Mouse (Mus musculus) myocyte (in vitro differentiated cells): ENCODE measurements around the gene Gucd1. TPM values are rescaled to one million over a fixed set of nuclear protein-coding genes. Genes with fewer than 3 reads are reported as not detected.
"Not testable (repeated sequence)": the region's sequence is repeated elsewhere in the genome, so short reads cannot be mapped to it uniquely, and the experiment has no call there.

Source experiments
- H3K27me3 ChIP-seq: one replicate; pipeline ENCODE4 v1.6.1; 2011; ENCODE audit not compliant: control insufficient read depth, insufficient read depth, insufficient read length
- H3K36me3 ChIP-seq: one replicate; pipeline ENCODE4 v1.6.1; 2011; ENCODE audit not compliant: control insufficient read depth, insufficient read depth
- H3K4me2 ChIP-seq: one replicate; pipeline ENCODE4 v1.6.1; 2011; ENCODE audit warnings: low read depth, control low read depth
- H3K4me3 ChIP-seq: one replicate; pipeline ENCODE4 v1.5.1; 2011; ENCODE audit warnings: mild to moderate bottlenecking, control low read depth, moderate library complexity
- H3K79me2 ChIP-seq: one replicate; pipeline ENCODE4 v1.6.1; 2011; ENCODE audit not compliant: control insufficient read depth, insufficient read depth
- H3ac ChIP-seq: one replicate; pipeline ENCODE4 v1.6.1; 2011; ENCODE audit not compliant: control insufficient read depth, insufficient read length
- CEBPB ChIP-seq: IDR thresholded peaks from 2 replicates; pipeline ENCODE4 v1.6.1; 2011; ENCODE audit warnings: mild to moderate bottlenecking, moderate library complexity; ENCODE audit not compliant: poor library complexity, insufficient read depth, severe bottlenecking
- E2F4 ChIP-seq: IDR thresholded peaks from one replicate; pipeline ENCODE4 v1.6.1; 2011; ENCODE audit warnings: mild to moderate bottlenecking, control low read depth, moderate library complexity; ENCODE audit not compliant: insufficient read depth
- MAX ChIP-seq: IDR thresholded peaks from one replicate; pipeline ENCODE4 v1.6.1; 2011; ENCODE audit warnings: low read depth, mild to moderate bottlenecking, control low read depth
- MYOD1 ChIP-seq, 3 experiments: IDR thresholded peaks; one replicate each; pipeline ENCODE4 v1.6.1; 2011; ENCODE audit warnings: control low read depth in 2 of 3, low read depth in 2 of 3, mild to moderate bottlenecking in 2 of 3, moderate library complexity in 1 of 3; ENCODE audit not compliant: insufficient read length in 2 of 3, control insufficient read depth in 1 of 3
- MYOG ChIP-seq, 3 experiments: IDR thresholded peaks; one replicate each; pipeline ENCODE4 v1.6.1; 2011; ENCODE audit warnings: control low read depth in 2 of 3, low read depth in 2 of 3, mild to moderate bottlenecking in 2 of 3; ENCODE audit not compliant: insufficient read length in 2 of 3, control insufficient read depth in 1 of 3, insufficient read depth in 1 of 3
- POLR2A ChIP-seq: IDR thresholded peaks from one replicate; pipeline ENCODE4 v1.6.1; 2011; ENCODE audit warnings: low read depth, mild to moderate bottlenecking, control low read depth, moderate library complexity; ENCODE audit not compliant: insufficient read length
- POLR2AphosphoS2 ChIP-seq: IDR thresholded peaks from one replicate; pipeline ENCODE4 v1.6.1; 2011; ENCODE audit warnings: low read depth, control low read depth; ENCODE audit not compliant: insufficient read length
- REST ChIP-seq: IDR thresholded peaks from one replicate; pipeline ENCODE4 v1.6.1; 2011; ENCODE audit warnings: mild to moderate bottlenecking, control low read depth, moderate library complexity; ENCODE audit not compliant: insufficient read depth, insufficient read length
- SRF ChIP-seq: IDR thresholded peaks from one replicate; pipeline ENCODE4 v1.6.1; 2011; ENCODE audit warnings: low read depth; ENCODE audit not compliant: control insufficient read depth, insufficient read length
- TCF12 ChIP-seq: IDR thresholded peaks from one replicate; pipeline ENCODE4 v1.6.1; 2011; ENCODE audit warnings: mild to moderate bottlenecking, control low read depth; ENCODE audit not compliant: poor library complexity, insufficient read depth, severe bottlenecking
- TCF3 ChIP-seq: IDR thresholded peaks from one replicate; pipeline ENCODE4 v1.6.1; 2011; ENCODE audit warnings: low read depth, control low read depth; ENCODE audit not compliant: insufficient read length
- USF1 ChIP-seq: IDR thresholded peaks from one replicate; pipeline ENCODE4 v1.6.1; 2011; ENCODE audit warnings: low read depth, mild to moderate bottlenecking, control low read depth, moderate library complexity
- polyA plus RNA-seq: library from polyadenylated mRNA; unstranded; fragments of >200 nt; fragmentation: generic; extraction: Trizol; gene quantifications from one replicate; pipeline ENCODE4 v1.2.1, GENCODE M21; 2012; ENCODE audit warnings: missing spikeins

Gucd1 gene
- polyA plus RNA-seq, 1 experiment, result 17.5 TPM

DNA sequence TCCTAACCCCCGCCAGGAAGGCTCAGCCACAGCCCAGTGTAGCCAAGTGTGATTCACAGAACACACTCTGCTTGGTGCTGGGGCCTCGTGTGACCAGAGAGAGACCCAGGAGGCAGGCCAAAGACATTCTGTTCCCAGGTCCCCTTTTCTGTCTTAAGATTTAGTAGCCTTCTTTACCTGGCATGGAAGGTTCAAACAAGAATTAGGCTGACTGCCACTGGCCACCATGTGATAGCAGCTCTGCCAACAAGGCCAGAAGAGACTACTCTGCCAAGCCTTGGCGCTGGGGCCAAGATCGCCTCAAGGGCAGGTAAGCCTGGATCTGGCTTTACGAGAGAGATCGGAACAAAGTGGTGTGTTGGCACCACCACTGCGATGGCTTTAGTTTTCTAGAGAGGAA lies 7.3 kb downstream of the Gucd1 start:
- H3K4me3 ChIP-seq, result no peak overlapping the region
- H3K36me3 ChIP-seq, result peaks cover 4% of the 10 kb centered on the region
- H3K4me2 ChIP-seq, result no peak overlapping the region
- no peak overlapping the region for H3ac ChIP-seq
- TF ChIP-seq CEBPB (no peak), USF1 (no peak), SRF (no peak), MYOG (IDR thresholded peaks at IDR 0.05; ENCODE audit: control insufficient read depth in 1 of 3, insufficient read depth in 1 of 3, insufficient read length in 2 of 3, low read depth in 2 of 3) (no peak), MAX (no peak), POLR2AphosphoS2 (no peak), TCF12 (no peak)
- peaks cover 12% of the 10 kb centered on the region for H3K79me2 ChIP-seq
- H3K27me3 ChIP-seq, result no peaks in the 10 kb centered on the region

DNA sequence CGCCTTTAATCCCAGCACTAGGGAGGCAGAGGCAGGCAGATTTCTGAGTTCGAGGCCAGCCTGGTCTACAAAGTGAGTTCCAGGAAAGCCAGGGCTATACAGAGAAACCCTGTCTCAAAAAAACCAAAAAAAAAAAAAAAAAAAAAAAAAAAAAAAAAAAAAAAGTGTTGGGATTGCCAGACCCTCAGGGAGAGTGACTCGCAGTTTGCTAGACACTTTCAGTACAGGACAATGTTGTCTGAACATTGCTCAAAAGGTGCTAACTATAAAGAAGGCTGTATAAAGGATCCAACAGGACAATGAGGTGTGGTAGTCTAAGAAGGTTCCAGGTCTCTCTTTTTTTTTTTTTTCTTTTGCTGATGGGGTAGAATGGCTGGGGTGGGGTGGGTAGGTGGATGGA lies 11.8 kb downstream of the Gucd1 start:
- H3K4me3 ChIP-seq, H3ac ChIP-seq, H3K36me3 ChIP-seq, H3K27me3 ChIP-seq, H3K79me2 ChIP-seq, H3K4me2 ChIP-seq: not testable (repeated sequence)

DNA sequence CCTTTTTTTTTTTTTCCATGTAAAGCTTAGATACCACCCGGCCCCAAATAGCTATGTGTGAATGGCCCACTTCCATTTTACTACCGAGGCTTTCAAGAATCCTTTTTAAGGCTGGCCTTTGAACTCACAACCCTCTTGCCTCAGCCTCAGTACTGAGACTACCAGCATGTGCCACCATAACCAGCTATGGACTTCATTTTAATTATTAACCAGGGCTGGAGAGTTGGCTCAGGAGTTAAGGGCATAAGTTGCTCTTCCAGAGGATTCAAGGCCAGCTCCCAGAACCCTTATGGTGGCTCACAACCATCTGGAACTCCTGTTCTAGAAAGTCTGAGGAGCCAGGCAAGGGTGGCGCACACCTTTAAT lies 12.7 kb downstream of the Gucd1 start:
- Histone ChIP-seq H3K4me3 (no peak overlapping the region), H3K36me3 (peaks cover 9% of the 10 kb centered on the region), H3K79me2 (no peaks in the 10 kb centered on the region), H3K4me2 (peak overlapping the region; percentile 42), H3K27me3 (no peaks in the 10 kb centered on the region), H3ac (no peak overlapping the region)
- TF ChIP-seq MYOG (IDR thresholded peaks at IDR 0.05; ENCODE audit: control insufficient read depth in 1 of 3, insufficient read depth in 1 of 3, insufficient read length in 2 of 3, low read depth in 2 of 3) (no peak), CEBPB (no peak), TCF12 (no peak), REST (no peak), USF1 (no peak), MYOD1 (IDR thresholded peaks at IDR 0.05; ENCODE audit: control insufficient read depth in 1 of 3, insufficient read length in 2 of 3, low read depth in 2 of 3) (no peak), E2F4 (no peak), POLR2AphosphoS2 (no peak), SRF (no peak), MAX (no peak), TCF3 (no peak), POLR2A (no peak)

DNA sequence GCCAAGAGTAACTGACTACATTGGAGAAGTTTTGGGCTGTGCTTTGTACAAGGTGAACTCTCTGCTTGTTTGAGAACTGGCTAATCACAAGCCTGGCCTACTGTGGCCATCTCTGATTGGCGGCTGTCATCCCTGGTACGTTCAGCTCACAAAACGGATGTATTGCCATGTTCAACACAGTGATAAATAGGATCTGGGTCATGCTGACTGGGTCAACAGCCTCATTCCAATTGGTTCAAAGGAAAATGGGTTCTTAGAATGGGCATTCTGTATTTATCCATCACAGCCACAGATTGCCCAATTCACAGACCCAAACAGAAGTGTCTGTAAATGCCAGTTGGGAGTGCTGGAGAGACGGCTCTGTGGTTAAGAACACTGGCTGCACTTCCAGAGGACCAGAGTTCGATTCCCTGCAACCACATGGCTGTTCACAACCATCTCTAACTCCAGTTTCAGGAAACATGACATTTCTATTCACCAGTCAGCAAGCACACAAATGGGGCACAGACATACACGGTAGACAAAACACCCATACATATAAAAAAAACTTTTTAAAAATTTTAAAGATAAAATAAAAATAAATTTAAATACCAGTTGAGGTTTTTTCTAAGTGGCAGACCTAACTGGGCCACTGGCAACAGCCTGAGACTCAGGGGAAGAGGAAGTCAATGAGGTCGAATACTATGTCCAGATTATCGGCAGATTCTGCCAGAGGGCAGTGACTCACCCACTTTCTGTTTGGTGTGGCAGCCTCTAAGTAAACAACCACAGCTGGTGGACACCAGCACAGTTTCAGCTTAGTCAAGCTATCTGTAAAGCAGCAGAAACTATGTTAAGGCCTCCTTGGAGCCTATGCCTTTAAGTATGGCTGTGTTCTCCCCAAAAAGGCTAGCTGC lies 13.3 kb downstream of the Gucd1 start:
- Histone ChIP-seq H3K27me3 (no peaks in the 10 kb centered on the region), H3ac (no peak overlapping the region), H3K36me3 (peaks cover 6% of the 10 kb centered on the region), H3K79me2 (no peaks in the 10 kb centered on the region), H3K4me2 (peak overlapping the region; percentile 42), H3K4me3 (no peak overlapping the region)
- peak in 1 of 3 experiments; percentile 18 for TF ChIP-seq MYOG (IDR thresholded peaks at IDR 0.05; ENCODE audit: control insufficient read depth in 1 of 3, insufficient read depth in 1 of 3, insufficient read length in 2 of 3, low read depth in 2 of 3)
- TF ChIP-seq REST, result no peak
- TF ChIP-seq SRF, result no peak
- no peak for TF ChIP-seq MAX
- peak in 1 of 3 experiments; percentile 39 for TF ChIP-seq MYOD1 (IDR thresholded peaks at IDR 0.05; ENCODE audit: control insufficient read depth in 1 of 3, insufficient read length in 2 of 3, low read depth in 2 of 3)

DNA sequence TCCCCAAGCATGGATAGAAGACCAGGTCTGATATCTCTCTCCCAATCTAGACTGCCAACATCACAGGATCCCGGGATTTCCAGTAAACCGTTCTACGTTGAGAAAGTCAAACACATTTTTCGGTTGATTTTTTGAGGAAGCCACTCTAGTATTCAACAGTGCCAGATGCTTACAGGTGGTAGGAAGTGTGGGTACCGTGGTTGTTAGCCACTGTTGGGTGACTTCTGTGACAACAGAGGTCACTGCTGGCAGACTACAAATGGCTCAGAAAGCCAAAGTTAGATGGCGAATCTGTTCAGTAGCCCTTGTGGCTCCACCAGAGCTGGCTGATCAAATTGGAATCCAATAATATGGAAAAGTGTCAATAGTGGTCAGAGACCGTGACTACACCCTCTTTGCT lies 14.1 kb downstream of the Gucd1 start:
- Histone ChIP-seq H3K79me2 (no peaks in the 10 kb centered on the region), H3K4me2 (no peak overlapping the region), H3K4me3 (no peak overlapping the region), H3K36me3 (peaks cover 6% of the 10 kb centered on the region), H3ac (no peak overlapping the region), H3K27me3 (no peaks in the 10 kb centered on the region)
- TF ChIP-seq USF1 (no peak), MAX (no peak), TCF12 (no peak), CEBPB (no peak), MYOD1 (IDR thresholded peaks at IDR 0.05; ENCODE audit: control insufficient read depth in 1 of 3, insufficient read length in 2 of 3, low read depth in 2 of 3) (no peak), E2F4 (no peak), SRF (no peak), POLR2AphosphoS2 (no peak), REST (no peak), TCF3 (no peak), POLR2A (no peak), MYOG (IDR thresholded peaks at IDR 0.05; ENCODE audit: control insufficient read depth in 1 of 3, insufficient read depth in 1 of 3, insufficient read length in 2 of 3, low read depth in 2 of 3) (no peak)
